Mouse (Mus musculus): ENCODE measurements around the gene Olfr30.
"Not testable (repeated sequence)": the region's sequence is repeated elsewhere in the genome, so short reads cannot be mapped to it uniquely, and the experiment has no call there.

Gene Olfr30

GRCm38 (mm10) chr11:58462170-58462569 is at the start of gene Olfr30:
Olfr30 (minus strand) TSS chr11:58462270.
- no peak for DNase-seq

GRCm38 (mm10) chr11:58509058-58509457 is 47.0 kb upstream of the Olfr30 start:
- not testable (repeated sequence) for DNase-seq

- not testable (repeated sequence) for DNase-seq
Measured at GRCm38 (mm10) chr11:58502472-58502871, 40.4 kb upstream of the Olfr30 start, which contains the start of gene Olfr331. Olfr331 (minus strand) TSS chr11:58502572.

GRCm38 (mm10) chr11:58499290-58499689 is 37.2 kb upstream of the Olfr30 start:
- no peak for DNase-seq

- DNase-seq: no peak
Measured at GRCm38 (mm10) chr11:58498761-58499160, 36.7 kb upstream of the Olfr30 start.

GRCm38 (mm10) chr11:58492455-58492854 is 30.4 kb upstream of the Olfr30 start, which contains the start of gene Olfr332:
Olfr332 (minus strand) TSS chr11:58492555.
- no peak for DNase-seq

GRCm38 (mm10) chr11:58453592-58453991 is 8.5 kb downstream of the Olfr30 start:
- DNase-seq: no peak

GRCm38 (mm10) chr11:58452759-58453158 is 9.3 kb downstream of the Olfr30 start, which contains the start of gene Lypd9:
Lypd9 (minus strand) TSS chr11:58452923.
- DNase-seq: no peak

GRCm38 (mm10) chr11:58437866-58438265 is 24.2 kb downstream of the Olfr30 start:
- DNase-seq: no peak

- DNase-seq: no peak
Measured at GRCm38 (mm10) chr11:58432259-58432658, 29.8 kb downstream of the Olfr30 start, which contains the start of gene Gm12253. Gm12253 (plus strand) TSS chr11:58432559.

GRCm38 (mm10) chr11:58420815-58421214 is 41.3 kb downstream of the Olfr30 start, which contains the start of gene 1810065E05Rik:
1810065E05Rik (plus strand) TSS chr11:58421111.
- DNase-seq: no peak

GRCm38 (mm10) chr11:58418336-58418735 is 43.7 kb downstream of the Olfr30 start:
- no peak for DNase-seq

GRCm38 (mm10) chr11:58408066-58408465 is 54.0 kb downstream of the Olfr30 start:
- DNase-seq: no peak
